Mouse (Mus musculus) neural tube, embryonic 14.5 days (tissue): ENCODE measurements at regions not wholly inside any gene's neighbourhood (a gene's known extent, or its start where the extent isn't known, plus 50 kb on each side); places are given as distances from the start of the nearest gene placed in this dataset.

Source experiments
- ATAC-seq: fragments of 200-750 bp; cut with Nextera tagmentation; 2 replicates; pipeline ENCODE4 v1.8.0; 2017; ENCODE audit warnings: low read depth, mild to moderate bottlenecking, moderate TSS enrichment, moderate library complexity
- H3K27ac ChIP-seq: fragments of 300-500 bp; sonication (generic); 2 replicates; pipeline ENCODE4 v1.5.1; 2014; ENCODE audit warnings: low read depth, mild to moderate bottlenecking, control low read depth, low read length, moderate library complexity, mixed read lengths
- H3K27me3 ChIP-seq: fragments of 300-500 bp; sonication (generic); 2 replicates; pipeline ENCODE4 v1.6.1; 2014; ENCODE audit warnings: low read length; ENCODE audit not compliant: control insufficient read depth, insufficient read depth
- H3K36me3 ChIP-seq: fragments of 300-500 bp; sonication (generic); 2 replicates; pipeline ENCODE4 v1.6.1; 2014; ENCODE audit warnings: low read length, mixed read lengths; ENCODE audit not compliant: control insufficient read depth, insufficient read depth
- H3K4me1 ChIP-seq: fragments of 300-500 bp; sonication (generic); 2 replicates; pipeline ENCODE4 v1.6.1; 2014; ENCODE audit warnings: low read length; ENCODE audit not compliant: control insufficient read depth, insufficient read depth
- H3K4me2 ChIP-seq: fragments of 300-500 bp; sonication (generic); 2 replicates; pipeline ENCODE4 v1.6.1; 2014; ENCODE audit warnings: mild to moderate bottlenecking, low read depth, low read length, control low read depth
- H3K4me3 ChIP-seq: fragments of 300-500 bp; sonication (generic); 2 replicates; pipeline ENCODE4 v1.5.1; 2014; ENCODE audit warnings: low read depth, low read length, control low read depth, mixed read lengths
- H3K9ac ChIP-seq: fragments of 300-500 bp; sonication (generic); replicated peaks from 2 replicates; pipeline ENCODE4 v1.6.1; 2014; ENCODE audit warnings: low read depth, mild to moderate bottlenecking, control low read depth, low read length, mixed read lengths
- H3K9me3 ChIP-seq: fragments of 300-500 bp; sonication (generic); 2 replicates; pipeline ENCODE4 v1.6.1; 2016; ENCODE audit warnings: low read length; ENCODE audit not compliant: control insufficient read depth
- WGBS: fragments of 180-500 bp; shearing (Covaris S2); extraction: QIAGEN DNeasy Blood & Tissue Kit; methylation state at CpG from one replicate; pipeline ENCODE4 v1.1.7; 2014; 5-methylcytosine and 5-hydroxymethylcytosine counted together

DNA sequence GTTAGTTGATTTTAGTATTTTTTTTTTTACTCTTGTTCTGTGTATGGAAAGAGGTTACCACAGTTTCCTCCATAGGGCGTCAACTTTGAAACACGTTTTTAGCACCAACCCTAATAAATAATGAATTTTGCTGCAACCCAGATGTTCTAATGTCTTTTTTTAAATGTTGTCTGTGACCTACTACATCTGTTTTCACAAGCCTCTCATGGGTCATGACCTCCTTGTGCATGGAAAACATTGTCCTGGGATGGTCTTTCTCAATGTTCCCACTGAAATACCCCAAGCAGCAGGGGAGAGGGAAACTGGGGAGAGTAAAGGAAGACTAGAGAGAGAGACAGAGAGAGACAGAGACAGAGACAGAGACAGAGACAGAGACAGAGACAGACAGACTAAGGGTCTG lies 67.2 kb upstream of the Btg1 start:
- no peak for ATAC-seq
- Histone ChIP-seq H3K27me3 (no peaks in the 10 kb centered on the region), H3K4me3 (no peak overlapping the region), H3K27ac (no peak overlapping the region), H3K9ac (no peak overlapping the region), H3K36me3 (no peaks in the 10 kb centered on the region), H3K4me2 (no peak overlapping the region), H3K4me1 (peaks cover 3% of the 10 kb centered on the region; the same call in 1 of the 2 replicates), H3K9me3 (no peaks in the 10 kb centered on the region)
- WGBS: 62% methylated on average over 2 of the region's 2 CpGs

DNA sequence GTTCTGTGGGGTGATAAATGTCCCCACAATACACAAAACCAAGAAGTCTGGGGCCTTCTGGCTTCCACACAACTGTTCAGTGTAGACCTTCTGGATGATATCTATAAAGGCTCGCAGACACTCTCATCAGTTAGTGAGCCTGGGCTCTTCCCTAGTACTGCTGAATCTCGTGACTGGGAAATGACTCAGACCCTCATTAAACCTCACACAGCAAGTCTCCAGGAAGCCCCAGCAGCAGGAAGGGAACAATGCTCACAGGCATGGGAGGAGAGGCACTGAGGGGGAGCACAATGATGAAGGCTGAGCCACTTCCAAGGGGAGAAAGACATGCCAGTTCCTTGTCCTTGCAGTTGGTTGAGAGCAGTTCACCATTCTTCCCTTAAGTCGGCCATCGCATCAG lies 66.5 kb upstream of the Btg1 start:
- Histone ChIP-seq H3K36me3 (no peaks in the 10 kb centered on the region), H3K27me3 (no peaks in the 10 kb centered on the region), H3K27ac (no peak overlapping the region), H3K4me1 (peaks cover 3% of the 10 kb centered on the region; the same call in 1 of the 2 replicates), H3K9ac (no peak overlapping the region), H3K4me2 (no peak overlapping the region), H3K9me3 (no peaks in the 10 kb centered on the region), H3K4me3 (no peak overlapping the region)
- no peak for ATAC-seq
- WGBS: 72% methylated on average over 4 of the region's 4 CpGs

DNA sequence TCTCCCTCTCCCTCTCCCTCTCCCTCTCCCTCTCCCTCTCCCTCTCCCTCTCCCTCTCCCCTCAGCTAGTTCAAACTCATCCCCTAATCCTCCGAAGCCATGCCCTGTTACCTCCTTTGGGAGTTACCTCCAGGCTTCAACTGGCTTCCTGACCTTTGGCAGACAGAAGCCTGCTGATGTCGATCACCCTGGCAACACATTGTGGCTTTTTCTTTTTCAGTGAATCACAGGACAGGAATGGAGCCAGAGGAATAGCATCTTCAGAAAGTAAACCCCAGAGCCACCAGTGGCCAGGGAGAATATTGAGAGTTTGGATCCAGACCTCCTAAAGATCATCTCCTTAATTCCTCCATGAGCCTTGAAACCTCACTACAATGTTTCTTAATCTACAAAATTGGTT lies 59.5 kb upstream of the Btg1 start:
- ATAC-seq: no peak
- Histone ChIP-seq H3K27me3 (no peaks in the 10 kb centered on the region), H3K4me3 (no peak overlapping the region), H3K36me3 (no peaks in the 10 kb centered on the region), H3K9ac (no peak overlapping the region), H3K4me2 (no peak overlapping the region), H3K27ac (no peak overlapping the region), H3K9me3 (no peaks in the 10 kb centered on the region), H3K4me1 (no peaks in the 10 kb centered on the region)
- WGBS: 31% methylated on average over 2 of the region's 2 CpGs

DNA sequence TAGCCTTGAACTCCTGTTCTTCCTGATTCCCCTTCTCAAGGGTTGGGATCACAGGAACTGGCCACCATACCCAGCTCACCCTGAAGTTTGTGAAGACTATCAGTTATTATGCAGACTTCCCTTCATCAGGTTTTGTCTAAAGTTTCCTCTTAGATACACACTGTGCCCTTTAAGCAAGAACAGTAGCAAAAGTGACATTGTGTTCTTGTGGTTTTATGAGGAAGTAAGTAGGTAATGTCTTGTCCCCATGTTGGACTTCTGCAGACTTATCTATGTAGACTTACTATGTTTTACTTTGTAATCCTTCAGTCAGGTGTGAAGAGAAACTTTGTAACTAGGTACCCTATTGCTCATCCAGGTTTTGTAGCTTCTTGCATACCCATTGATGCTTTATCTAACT lies 51.5 kb upstream of the Btg1 start:
- no peak for ATAC-seq
- H3K4me1 ChIP-seq: no peaks in the 10 kb centered on the region
- no peak overlapping the region for H3K4me2 ChIP-seq
- H3K4me3 ChIP-seq: no peak overlapping the region
- no peak overlapping the region for H3K9ac ChIP-seq
- H3K27me3 ChIP-seq: no peaks in the 10 kb centered on the region
- H3K36me3 ChIP-seq: no peaks in the 10 kb centered on the region
- no peaks in the 10 kb centered on the region for H3K9me3 ChIP-seq
- H3K27ac ChIP-seq: no peak overlapping the region
